Mouse (Mus musculus) gonadal fat pad, adult 2 months (tissue): ENCODE measurements around the gene Isg20l2. TPM values are rescaled to one million over a fixed set of nuclear protein-coding genes. Genes with fewer than 3 reads are reported as not detected.

Experiments
- DNase-seq: peaks from one replicate; pipeline ENCODE4 v3.0.0-alpha.2; 2012; ENCODE audit warnings: low read depth
- polyA plus RNA-seq: library from polyadenylated mRNA; depleted of rRNA; stranded (reverse); fragments of >200 nt; gene quantifications from 2 replicates; pipeline ENCODE4 v1.2.3, GENCODE M21; 2012; rRNA removed

Gene Isg20l2
- polyA plus RNA-seq, 1 experiment, result 11.0 TPM

DNA sequence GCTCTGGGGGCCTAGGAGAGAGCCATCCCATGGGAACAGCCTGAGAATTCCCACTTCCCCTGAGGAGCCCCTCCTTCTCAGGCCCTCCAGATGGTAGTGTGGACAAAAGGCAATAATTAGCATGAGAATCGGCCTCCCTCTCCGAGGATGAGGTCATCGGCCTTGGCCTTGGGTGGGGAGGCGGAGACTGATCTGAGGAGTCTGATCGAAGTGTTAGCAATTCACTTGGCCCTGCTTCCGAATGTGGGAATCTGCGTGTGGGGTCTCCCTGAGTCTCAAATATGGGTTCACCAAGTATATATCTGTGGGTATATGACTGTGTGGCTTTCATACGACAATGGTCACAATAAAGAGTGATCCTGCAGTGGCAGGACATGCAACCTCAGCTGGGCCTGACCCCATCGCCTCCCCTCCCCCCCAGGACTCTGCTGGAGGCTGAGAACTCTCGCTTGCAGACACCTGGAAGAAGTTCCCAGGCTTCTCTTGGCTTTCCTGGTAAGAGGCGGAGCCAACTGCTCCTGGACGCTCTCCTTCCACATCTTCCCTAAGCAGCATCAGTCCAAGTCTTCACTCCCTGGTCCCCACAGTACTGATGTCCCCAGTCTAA, 44.4 kb downstream of the Isg20l2 start:
- DNase-seq, result no peak

DNA sequence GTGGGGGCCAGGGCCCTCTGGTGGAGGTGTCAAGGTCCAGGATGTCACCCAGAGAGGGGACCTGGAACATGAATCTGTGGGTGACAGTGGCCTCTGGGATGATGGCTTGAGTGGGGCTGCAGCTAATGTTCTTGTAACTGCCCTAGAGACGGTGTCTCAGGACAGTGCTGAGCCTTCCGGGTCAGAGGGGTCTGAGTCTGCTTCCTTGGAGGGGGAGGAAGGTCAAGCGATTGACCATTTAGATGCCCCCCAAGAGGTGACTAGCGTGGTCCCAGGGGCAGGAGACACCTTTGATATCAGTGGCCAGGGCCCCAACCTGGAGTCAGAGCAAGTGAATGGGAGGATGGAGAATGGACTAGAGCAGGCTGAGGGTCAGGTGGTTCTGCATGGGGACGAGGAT, 49.4 kb downstream of the Isg20l2 start:
- DNase-seq, result no peak

- DNase-seq, result no peak
Observed at GRCm38 (mm10) chr3:87980085-87980484, 50.0 kb downstream of the Isg20l2 start.

DNA sequence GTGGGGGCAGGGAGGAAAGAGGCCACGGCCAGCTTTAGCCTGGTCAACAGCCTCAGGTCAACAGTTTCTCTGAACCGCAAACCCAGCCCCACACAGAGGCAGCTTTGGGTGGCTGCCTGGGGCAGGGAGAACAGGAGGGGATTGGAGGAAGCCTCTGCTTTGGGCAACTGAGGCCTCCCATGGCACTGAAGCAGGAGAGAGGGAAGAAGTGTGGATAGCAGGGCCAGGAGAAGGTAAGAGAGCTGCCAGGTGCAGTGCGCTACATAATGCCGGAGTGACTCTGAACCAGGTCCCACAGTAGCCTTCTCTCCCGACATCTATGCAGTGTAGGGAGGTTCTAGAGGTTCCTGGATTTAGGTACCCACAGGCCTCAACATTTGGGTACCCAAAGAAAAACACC, 50.6 kb downstream of the Isg20l2 start:
- DNase-seq, result no peak

GRCm38 (mm10) chr3:87981214-87981760, 51.2 kb downstream of the Isg20l2 start:
- DNase-seq, result no peak

- DNase-seq, result no peak
Observed at GRCm38 (mm10) chr3:87981894-87982835, 52.1 kb downstream of the Isg20l2 start.

DNA sequence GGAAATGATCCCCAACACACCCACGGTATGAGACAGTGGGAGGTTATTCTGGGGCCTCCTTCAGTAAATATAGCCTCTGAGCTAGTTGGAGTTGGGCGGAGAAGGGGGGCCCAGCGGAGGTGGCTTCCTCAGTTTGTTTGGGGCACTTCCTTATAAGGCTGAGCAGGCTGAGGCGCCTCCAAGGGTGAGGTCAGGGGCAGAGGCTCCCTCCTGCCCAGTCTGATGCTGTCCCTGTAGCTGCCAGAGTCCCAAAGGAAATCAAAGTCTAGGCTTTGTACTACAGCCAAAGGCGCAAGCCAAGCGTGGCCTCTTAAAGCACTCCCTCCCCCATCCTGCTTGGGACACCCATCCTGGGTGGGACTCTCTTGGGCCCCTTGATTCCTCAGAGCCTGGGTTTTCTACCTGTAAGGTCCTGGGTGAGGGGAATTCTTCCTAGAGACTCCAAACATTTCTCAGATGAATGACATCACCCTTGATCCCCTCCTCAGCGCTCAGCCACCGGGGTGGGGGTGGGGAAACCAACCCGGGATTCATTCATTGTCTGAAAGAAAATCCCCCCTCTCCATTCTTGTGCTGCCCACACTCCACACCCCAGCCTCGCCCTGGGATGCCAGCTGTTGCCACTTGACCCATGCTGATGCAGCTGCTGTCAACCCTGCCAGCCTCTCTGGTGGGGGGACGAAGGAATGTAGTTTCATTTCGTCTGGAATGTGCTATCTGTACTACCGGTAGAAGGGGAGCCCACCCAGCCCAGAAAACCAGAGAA, 52.9 kb downstream of the Isg20l2 start:
- DNase-seq, result no peak

- DNase-seq, result no peak
Observed at GRCm38 (mm10) chr3:87983627-87984026, 53.5 kb downstream of the Isg20l2 start.

GRCm38 (mm10) chr3:87984094-87984493, 54.0 kb downstream of the Isg20l2 start:
- DNase-seq, result no peak

DNA sequence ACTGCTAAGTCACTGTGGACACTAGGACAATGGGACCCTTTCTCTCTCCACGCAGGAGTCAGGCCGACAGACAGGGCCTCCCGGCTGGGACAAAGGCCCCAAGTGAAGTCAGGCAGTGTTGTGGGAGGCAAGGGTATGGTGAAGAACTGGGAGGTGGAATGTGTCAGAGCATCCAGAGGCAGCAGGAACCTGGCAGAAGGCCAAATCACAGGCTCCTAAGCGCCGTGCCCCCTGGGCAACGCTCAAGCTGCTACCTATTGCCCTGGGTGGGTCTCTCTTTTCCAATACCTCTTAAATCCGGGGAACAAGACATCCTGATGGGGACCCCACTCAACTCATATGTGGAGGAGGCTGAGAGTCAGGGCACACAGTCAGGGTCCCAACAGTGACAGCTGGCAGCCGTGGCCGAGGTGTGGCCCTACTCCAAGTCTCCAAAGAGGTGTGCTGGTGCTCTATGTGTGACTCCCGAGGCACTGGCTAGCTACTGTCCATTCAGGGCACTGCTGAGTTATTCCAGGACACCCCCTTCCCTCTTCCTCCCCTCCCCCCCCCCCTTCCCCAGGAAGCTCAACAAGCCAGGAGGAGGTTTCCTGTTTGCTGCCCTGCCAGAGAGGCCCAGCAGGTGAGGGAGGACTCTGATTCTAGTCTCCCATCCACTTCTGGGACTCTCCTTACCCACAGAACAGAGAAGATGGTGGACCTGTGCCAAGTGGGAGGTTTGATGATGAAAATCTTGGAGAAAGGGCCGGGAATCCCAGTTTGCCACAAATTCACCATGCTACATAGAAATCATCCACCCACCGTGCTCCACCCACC, 55.6 kb downstream of the Isg20l2 start:
- no peak for DNase-seq

DNA sequence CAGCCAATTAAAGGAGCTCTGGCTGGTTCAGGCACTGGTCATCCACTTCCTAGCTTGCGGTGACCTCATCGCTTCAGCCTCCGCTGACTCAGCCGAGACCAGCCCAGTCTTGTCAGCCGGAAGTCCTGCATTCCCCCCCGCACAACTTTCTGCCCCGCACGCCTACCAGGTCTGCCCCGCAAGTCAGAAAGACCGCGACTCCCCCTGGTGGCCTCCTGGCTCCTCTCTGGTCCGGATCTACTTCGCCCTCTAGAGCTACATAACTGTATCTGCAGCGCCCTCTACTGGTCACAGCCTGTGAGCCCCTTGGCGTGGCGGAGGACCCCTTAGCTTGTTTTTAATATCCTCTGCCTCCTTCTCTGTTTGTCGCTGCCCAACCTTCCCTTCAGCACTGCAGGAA, 56.8 kb downstream of the Isg20l2 start:
- peak; percentile 30 for DNase-seq

GRCm38 (mm10) chr3:87987633-87988032, 57.5 kb downstream of the Isg20l2 start:
- no peak for DNase-seq

GRCm38 (mm10) chr3:87988068-87988467, 58.0 kb downstream of the Isg20l2 start:
- no peak for DNase-seq

DNA sequence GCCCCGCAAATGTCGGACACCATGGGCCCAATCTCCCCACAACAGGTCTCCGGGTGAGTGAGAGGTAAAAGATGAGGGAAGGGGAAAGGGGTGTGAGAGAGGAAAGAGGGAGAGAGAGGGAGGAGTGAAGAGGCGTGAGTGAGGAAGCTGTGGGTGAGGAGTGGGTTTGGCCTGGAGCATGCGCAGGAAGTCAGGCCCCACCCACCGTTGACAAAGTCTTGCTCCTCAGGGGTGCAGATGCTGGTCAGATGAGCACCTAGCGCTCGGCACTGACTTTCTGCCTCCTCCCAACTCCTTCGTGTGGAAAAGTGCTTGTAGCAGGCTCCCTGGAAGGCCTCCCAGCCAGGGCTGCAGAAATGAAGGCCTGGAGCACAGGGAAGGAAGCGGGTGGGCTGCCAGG, 59.8 kb downstream of the Isg20l2 start:
- DNase-seq, result no peak

Other genes with a start within 250 kb of the Isg20l2 start
- 3.2 and 3.9 TPM in 2 replicates for gene Lrrc71, start 181.7 kb upstream of the Isg20l2 start, polyA plus RNA-seq
- 2.8 and 3.0 TPM in 2 replicates for gene Ntrk1, start 135.2 kb upstream of the Isg20l2 start, polyA plus RNA-seq
- gene Insrr, start 133.4 kb upstream of the Isg20l2 start, polyA plus RNA-seq, result 2.0 and 2.8 TPM in 2 replicates
- 76.8 and 81.8 TPM in 2 replicates for gene Pear1, start 106.0 kb upstream of the Isg20l2 start, polyA plus RNA-seq
- 0.43 and 0.61 TPM in 2 replicates for gene Sh2d2a, start 83.6 kb upstream of the Isg20l2 start, polyA plus RNA-seq
- 24.5 and 29.2 TPM in 2 replicates for gene Prcc, start 44.7 kb upstream of the Isg20l2 start, polyA plus RNA-seq
- gene Hdgf, start 24.0 kb upstream of the Isg20l2 start, polyA plus RNA-seq, result 78.3 and 87.9 TPM in 2 replicates
- 51.0 and 51.8 TPM in 2 replicates for gene Mrpl24, start 10.8 kb upstream of the Isg20l2 start, polyA plus RNA-seq
- 19.9 and 27.5 TPM in 2 replicates for gene Rrnad1, start 403 bp downstream of the Isg20l2 start, polyA plus RNA-seq
- gene Crabp2, start 18.4 kb downstream of the Isg20l2 start, polyA plus RNA-seq, result 5.6 and 12.0 TPM in 2 replicates
- gene Nes, start 40.8 kb downstream of the Isg20l2 start, polyA plus RNA-seq, result 5.0 and 6.1 TPM in 2 replicates
- gene Bcan, start 69.9 kb downstream of the Isg20l2 start, polyA plus RNA-seq, result 0.08 TPM in 1 of 2 replicates, not detected in the other
- not detected in 2 replicates for gene Hapln2, start 97.3 kb downstream of the Isg20l2 start, polyA plus RNA-seq
- 5.7 and 6.3 TPM in 2 replicates for gene Gpatch4, start 112.8 kb downstream of the Isg20l2 start, polyA plus RNA-seq
- gene Naxe, start 128.2 kb downstream of the Isg20l2 start, polyA plus RNA-seq, result 98.6 and 109 TPM in 2 replicates
- gene Ttc24, start 148.0 kb downstream of the Isg20l2 start, polyA plus RNA-seq, result 0.88 and 1.5 TPM in 2 replicates
- gene Iqgap3, start 151.7 kb downstream of the Isg20l2 start, polyA plus RNA-seq, result 1.7 and 2.0 TPM in 2 replicates
- gene Mef2d, start 212.1 kb downstream of the Isg20l2 start, polyA plus RNA-seq, result 39.5 and 41.9 TPM in 2 replicates